Mouse (Mus musculus) leukemia stem cell, adult 10-12 weeks (primary cell): ENCODE measurements around the gene Fam185a. TPM values are rescaled to one million over a fixed set of nuclear protein-coding genes. Genes with fewer than 3 reads are reported as not detected.

ENCODE experiments used
- polyA plus RNA-seq: library from polyadenylated mRNA; stranded (reverse); fragments of >175 nt; gene quantifications from 2 replicates; pipeline ENCODE4 v1.2.3, GENCODE M21; 2012; ENCODE audit warnings: low replicate concordance

The Fam185a gene
- polyA plus RNA-seq: 3.0 TPM in 2 replicates

DNA sequence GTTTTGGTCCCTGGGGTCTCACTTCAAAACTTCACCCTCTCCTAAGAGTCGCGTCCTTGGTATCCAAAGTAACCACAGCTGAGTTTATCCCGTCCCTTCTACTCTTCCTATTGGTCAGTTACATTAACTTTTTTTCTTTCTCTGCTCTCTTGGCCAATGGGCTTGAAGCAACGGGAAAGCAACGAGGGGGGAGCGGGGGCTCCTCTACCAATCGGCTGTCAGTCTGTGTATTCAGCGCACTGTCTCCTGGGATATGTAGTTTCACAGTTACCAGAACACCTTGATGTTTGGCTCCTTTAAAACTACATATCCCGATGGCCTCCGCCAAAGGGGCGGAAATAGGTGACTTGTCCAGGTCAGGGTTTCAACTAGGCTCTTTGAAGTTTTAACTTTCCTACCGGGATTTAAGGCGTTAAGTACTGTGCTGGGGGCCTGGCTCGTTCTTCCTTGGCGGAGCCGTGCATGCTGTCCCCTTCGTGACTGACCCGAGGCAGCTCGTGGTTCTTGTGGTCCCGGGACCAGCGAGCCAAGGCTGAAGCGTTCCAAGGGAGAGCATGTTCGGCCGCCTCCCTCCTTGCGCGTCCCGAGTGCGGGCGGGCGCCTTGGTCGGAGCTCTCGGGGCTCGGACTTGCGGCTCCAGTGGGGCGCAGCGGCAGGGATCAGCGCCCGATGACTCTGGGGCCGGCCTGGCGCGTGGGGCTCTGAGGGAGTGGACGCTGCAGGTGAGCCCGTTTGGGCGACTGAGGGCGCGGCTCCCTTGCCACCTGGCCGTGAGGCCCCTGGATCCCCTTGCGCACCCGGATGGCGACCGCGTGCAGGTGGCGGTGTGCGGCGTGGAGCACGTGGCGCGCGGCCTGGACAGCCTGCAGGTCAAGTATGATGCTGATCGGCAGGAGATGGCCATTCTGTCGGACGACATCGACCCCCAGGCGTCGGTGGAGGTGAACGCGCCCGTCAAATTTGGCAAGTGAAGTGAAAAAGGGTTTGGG, at the start of gene Fam185a, which contains the start of gene Ccdc146:
Gene Fam185a (plus strand): TSS at position 345 of the 989 bp plus-strand sequence.
Gene Ccdc146 (minus strand): TSS at position 64 of the 989 bp plus-strand sequence.

Other genes with a start within 250 kb of the Fam185a start
- 3.3 and 5.1 TPM in 2 replicates for gene Gsap, start 238.7 kb upstream of the Fam185a start, polyA plus RNA-seq
- 2.2 and 4.5 TPM in 2 replicates for gene Fgl2, start 52.3 kb upstream of the Fam185a start, polyA plus RNA-seq
- not detected in 2 replicates for gene Ccdc146, start 281 bp upstream of the Fam185a start, polyA plus RNA-seq
- not detected in 2 replicates for gene Lrrc17, start 118.6 kb downstream of the Fam185a start, polyA plus RNA-seq
- 0.07 TPM in 1 of 2 replicates, not detected in the other for gene Fbxl13, start 220.7 kb downstream of the Fam185a start, polyA plus RNA-seq
- gene Armc10, start 220.9 kb downstream of the Fam185a start, polyA plus RNA-seq: 48.3 and 54.9 TPM in 2 replicates